Mouse (Mus musculus): ENCODE measurements around the gene Srd5a2.
A peak's percentile ranks its signal among the peaks of the same experiment; 100 is the strongest.
"Not testable (repeated sequence)": the region's sequence is repeated elsewhere in the genome, so short reads cannot be mapped to it uniquely, and the experiment has no call there.

Gene Srd5a2

GRCm38 (mm10) chr17:74047210-74048082 lies at the start of gene Srd5a2:
Srd5a2 (minus strand) TSS chr17:74047916.
- no peak for DNase-seq

GRCm38 (mm10) chr17:74088886-74089678 lies 41.4 kb upstream of the Srd5a2 start:
- peak; percentile 47 for DNase-seq

GRCm38 (mm10) chr17:74088016-74088415 lies 40.3 kb upstream of the Srd5a2 start:
- no peak for DNase-seq

- no peak for DNase-seq
These were observed 35.7 kb upstream of the Srd5a2 start for GRCm38 (mm10) chr17:74083370-74083769.

GRCm38 (mm10) chr17:74080076-74080615 lies 32.4 kb upstream of the Srd5a2 start:
- no peak for DNase-seq

GRCm38 (mm10) chr17:74078776-74079495 lies 31.2 kb upstream of the Srd5a2 start:
- no peak for DNase-seq

- not testable (repeated sequence) for DNase-seq
These were observed 25.4 kb upstream of the Srd5a2 start for GRCm38 (mm10) chr17:74073067-74073466.

GRCm38 (mm10) chr17:74062763-74063162 lies 15.0 kb upstream of the Srd5a2 start:
- DNase-seq = not testable (repeated sequence)

- no peak for DNase-seq
These were observed 607 bp upstream of the Srd5a2 start for GRCm38 (mm10) chr17:74048229-74048816.

- DNase-seq = no peak
These were observed 4.0 kb downstream of the Srd5a2 start for GRCm38 (mm10) chr17:74043754-74044153.

GRCm38 (mm10) chr17:74020526-74021203 lies 27.1 kb downstream of the Srd5a2 start:
- DNase-seq = peak; percentile 89

GRCm38 (mm10) chr17:74018281-74018680 lies 29.4 kb downstream of the Srd5a2 start:
- no peak for DNase-seq

GRCm38 (mm10) chr17:74017649-74018048 lies 30.1 kb downstream of the Srd5a2 start:
- DNase-seq = no peak

- DNase-seq = no peak
These were observed 32.6 kb downstream of the Srd5a2 start for GRCm38 (mm10) chr17:74015128-74015527.

- DNase-seq = no peak
These were observed 39.0 kb downstream of the Srd5a2 start for GRCm38 (mm10) chr17:74008680-74009079.

- DNase-seq = no peak
These were observed 40.7 kb downstream of the Srd5a2 start for GRCm38 (mm10) chr17:74007001-74007400.

- no peak for DNase-seq
These were observed 45.3 kb downstream of the Srd5a2 start for GRCm38 (mm10) chr17:74002396-74002795.

- no peak for DNase-seq
These were observed 51.6 kb downstream of the Srd5a2 start for GRCm38 (mm10) chr17:73995907-73996645.

GRCm38 (mm10) chr17:73991264-73991663 lies 56.5 kb downstream of the Srd5a2 start:
- no peak for DNase-seq

GRCm38 (mm10) chr17:73986571-73986970 lies 61.1 kb downstream of the Srd5a2 start:
- no peak for DNase-seq

- DNase-seq = no peak
These were observed 61.8 kb downstream of the Srd5a2 start for GRCm38 (mm10) chr17:73985936-73986335.
